Mouse (Mus musculus): ENCODE data around the gene Oscar. TPM values are rescaled to one million over a fixed set of nuclear protein-coding genes. Genes with fewer than 3 reads are reported as not detected.

Gene Oscar
- polyA plus RNA-seq, 1 experiment, result 0.18 TPM

- 4% methylated on average over 9 of the region's 9 CpGs for WGBS
- H3K4me3 ChIP-seq (replicated peaks; ENCODE audit: extremely low read depth, low read depth, low read length), result no peak overlapping the region
- TF ChIP-seq CTCF (IDR thresholded peaks at IDR 0.05; ENCODE audit: insufficient read depth, low read length), result no peak
- TF ChIP-seq POLR2A (IDR thresholded peaks at IDR 0.05; ENCODE audit: borderline replicate concordance, extremely low read depth, low read depth, low read length), result no peak
- DNase-seq, result peak; percentile 32
- no peaks in the 10 kb centered on the region for H3K4me1 ChIP-seq (ENCODE audit: control insufficient read depth, insufficient read depth, low read length)
Measured at GRCm38 (mm10) chr7:3595146-3595545, 20.8 kb downstream of the Oscar start.

GRCm38 (mm10) chr7:3594686-3595085 is 21.3 kb downstream of the Oscar start:
- Histone ChIP-seq H3K4me1 (ENCODE audit: control insufficient read depth, insufficient read depth, low read length) (no peaks in the 10 kb centered on the region), H3K4me3 (replicated peaks; ENCODE audit: extremely low read depth, low read depth, low read length) (no peak overlapping the region)
- TF ChIP-seq POLR2A (IDR thresholded peaks at IDR 0.05; ENCODE audit: borderline replicate concordance, extremely low read depth, low read depth, low read length) (no peak), CTCF (IDR thresholded peaks at IDR 0.05; ENCODE audit: insufficient read depth, low read length) (no peak)
- no peak for DNase-seq
- 14% methylated on average over 5 of the region's 5 CpGs for WGBS

- Histone ChIP-seq H3K4me3 (replicated peaks; ENCODE audit: extremely low read depth, low read depth, low read length) (no peak overlapping the region), H3K4me1 (ENCODE audit: control insufficient read depth, insufficient read depth, low read length) (no peaks in the 10 kb centered on the region)
- DNase-seq, result no peak
- TF ChIP-seq POLR2A (IDR thresholded peaks at IDR 0.05; ENCODE audit: borderline replicate concordance, extremely low read depth, low read depth, low read length), result no peak
- TF ChIP-seq CTCF (IDR thresholded peaks at IDR 0.05; ENCODE audit: insufficient read depth, low read length), result no peak
Measured at GRCm38 (mm10) chr7:3593855-3594254, 22.1 kb downstream of the Oscar start.

- WGBS, result 76% methylated on average over 1 of the region's 1 CpGs
- no peak for DNase-seq
- H3K4me3 ChIP-seq (replicated peaks; ENCODE audit: extremely low read depth, low read depth, low read length), result no peak overlapping the region
- TF ChIP-seq CTCF (IDR thresholded peaks at IDR 0.05; ENCODE audit: insufficient read depth, low read length) (no peak), POLR2A (IDR thresholded peaks at IDR 0.05; ENCODE audit: borderline replicate concordance, extremely low read depth, low read depth, low read length) (no peak)
- H3K4me1 ChIP-seq (ENCODE audit: control insufficient read depth, insufficient read depth, low read length), result no peaks in the 10 kb centered on the region
Measured at GRCm38 (mm10) chr7:3591534-3591933, 24.4 kb downstream of the Oscar start.

- Histone ChIP-seq H3K4me1 (ENCODE audit: control insufficient read depth, insufficient read depth, low read length) (no peaks in the 10 kb centered on the region), H3K4me3 (replicated peaks; ENCODE audit: extremely low read depth, low read depth, low read length) (no peak overlapping the region)
- DNase-seq, result no peak
- WGBS, result 59% methylated on average over 3 of the region's 3 CpGs
- TF ChIP-seq CTCF (IDR thresholded peaks at IDR 0.05; ENCODE audit: insufficient read depth, low read length) (no peak), POLR2A (IDR thresholded peaks at IDR 0.05; ENCODE audit: borderline replicate concordance, extremely low read depth, low read depth, low read length) (no peak)
Measured at GRCm38 (mm10) chr7:3590550-3590949, 25.4 kb downstream of the Oscar start.

GRCm38 (mm10) chr7:3587292-3587691 is 28.7 kb downstream of the Oscar start:
- TF ChIP-seq POLR2A (IDR thresholded peaks at IDR 0.05; ENCODE audit: borderline replicate concordance, extremely low read depth, low read depth, low read length), result no peak
- no peak for TF ChIP-seq CTCF (IDR thresholded peaks at IDR 0.05; ENCODE audit: insufficient read depth, low read length)
- DNase-seq, result no peak
- WGBS, result 78% methylated on average over 1 of the region's 1 CpGs
- Histone ChIP-seq H3K4me3 (replicated peaks; ENCODE audit: extremely low read depth, low read depth, low read length) (no peak overlapping the region), H3K4me1 (ENCODE audit: control insufficient read depth, insufficient read depth, low read length) (no peaks in the 10 kb centered on the region)

- DNase-seq, result no peak
- Histone ChIP-seq H3K4me3 (replicated peaks; ENCODE audit: extremely low read depth, low read depth, low read length) (no peak overlapping the region), H3K4me1 (ENCODE audit: control insufficient read depth, insufficient read depth, low read length) (no peaks in the 10 kb centered on the region)
- 11% methylated on average over 5 of the region's 5 CpGs for WGBS
- no peak for TF ChIP-seq CTCF (IDR thresholded peaks at IDR 0.05; ENCODE audit: insufficient read depth, low read length)
- TF ChIP-seq POLR2A (IDR thresholded peaks at IDR 0.05; ENCODE audit: borderline replicate concordance, extremely low read depth, low read depth, low read length), result no peak
Measured at GRCm38 (mm10) chr7:3586255-3586654, 29.7 kb downstream of the Oscar start.

GRCm38 (mm10) chr7:3585763-3586162 is 30.2 kb downstream of the Oscar start:
- 13% methylated on average over 6 of the region's 6 CpGs for WGBS
- H3K4me3 ChIP-seq (replicated peaks; ENCODE audit: extremely low read depth, low read depth, low read length), result no peak overlapping the region
- TF ChIP-seq CTCF (IDR thresholded peaks at IDR 0.05; ENCODE audit: insufficient read depth, low read length) (no peak), POLR2A (IDR thresholded peaks at IDR 0.05; ENCODE audit: borderline replicate concordance, extremely low read depth, low read depth, low read length) (no peak)
- DNase-seq, result no peak
- H3K4me1 ChIP-seq (ENCODE audit: control insufficient read depth, insufficient read depth, low read length), result no peaks in the 10 kb centered on the region

GRCm38 (mm10) chr7:3580029-3580428 is 35.9 kb downstream of the Oscar start:
- Histone ChIP-seq H3K4me1 (ENCODE audit: control insufficient read depth, insufficient read depth, low read length) (no peaks in the 10 kb centered on the region), H3K4me3 (replicated peaks; ENCODE audit: extremely low read depth, low read depth, low read length) (no peak overlapping the region)
- DNase-seq, result no peak
- no peak for TF ChIP-seq POLR2A (IDR thresholded peaks at IDR 0.05; ENCODE audit: borderline replicate concordance, extremely low read depth, low read depth, low read length)
- no peak for TF ChIP-seq CTCF (IDR thresholded peaks at IDR 0.05; ENCODE audit: insufficient read depth, low read length)
- 47% methylated on average over 2 of the region's 2 CpGs for whole genome bisulfite sequencing

GRCm38 (mm10) chr7:3578952-3579546 is 36.9 kb downstream of the Oscar start:
- H3K4me1 ChIP-seq (ENCODE audit: control insufficient read depth, insufficient read depth, low read length), result no peaks in the 10 kb centered on the region
- no peak overlapping the region for H3K4me3 ChIP-seq (replicated peaks; ENCODE audit: extremely low read depth, low read depth, low read length)
- no peak for DNase-seq
- WGBS, result 64% methylated on average over 6 of the region's 6 CpGs
- no peak for TF ChIP-seq CTCF (IDR thresholded peaks at IDR 0.05; ENCODE audit: insufficient read depth, low read length)
- TF ChIP-seq POLR2A (IDR thresholded peaks at IDR 0.05; ENCODE audit: borderline replicate concordance, extremely low read depth, low read depth, low read length), result no peak
